Mouse (Mus musculus): ENCODE results near the gene Prkcg. TPM values are rescaled to one million over a fixed set of nuclear protein-coding genes. Genes with fewer than 3 reads are reported as not detected.
A peak's percentile ranks its signal among the peaks of the same experiment; 100 is the strongest.

The Prkcg gene
- total and polyA plus RNA-seq, 3 experiments, result 0.15 to 3.0 (median 0.17) TPM

GRCm38 (mm10) chr7:3339010-3339409 lies 50.0 kb downstream of the Prkcg start (continued):
- TF ChIP-seq GABPA (IDR thresholded peaks at IDR 0.05; ENCODE audit: insufficient replicate concordance, low read depth, low read length) (no peak), ZNF384 (IDR thresholded peaks at IDR 0.05; ENCODE audit: low read depth, low read length) (no peak), ZKSCAN1 (IDR thresholded peaks at IDR 0.05; ENCODE audit: borderline replicate concordance, low read depth, low read length) (no peak), MAFK (IDR thresholded peaks at IDR 0.05; ENCODE audit: insufficient replicate concordance, low read length) (no peak), NELFE (IDR thresholded peaks at IDR 0.05; ENCODE audit: low read depth, low read length) (no peak), PAX5 (IDR thresholded peaks at IDR 0.05; ENCODE audit: low read length) (no peak), MXI1 (IDR thresholded peaks at IDR 0.05; ENCODE audit: low read depth, low read length) (no peak; the same call in 1 of the 2 replicates), MYC (IDR thresholded peaks at IDR 0.05; ENCODE audit: low read depth, low read length) (no peak), MEF2A (IDR thresholded peaks at IDR 0.05; ENCODE audit: borderline replicate concordance, low read depth, low read length) (peak; percentile 90)

GRCm38 (mm10) chr7:3343861-3344260 lies 54.9 kb downstream of the Prkcg start:
- Histone ChIP-seq H3K79me2 (replicated peaks; ENCODE audit: control insufficient read depth, extremely low read depth, insufficient read depth, poor library complexity, severe bottlenecking) (no peaks in the 10 kb centered on the region), H3K4me1 (ENCODE audit: control insufficient read depth in 1 of 2, insufficient read depth in 2 of 2) (peaks cover 3 to 9% of the 10 kb centered on the region in 2 experiments; a peak in 2 of 4 replicates), H3K27me3 (replicated peaks) (no peaks in the 10 kb centered on the region), H3K9me3 (replicated peaks; ENCODE audit: low read length) (no peaks in the 10 kb centered on the region), H3K4me2 (ENCODE audit: insufficient read depth, low read depth, poor library complexity, severe bottlenecking) (no peak overlapping the region), H3K36me3 (replicated peaks in 1 of 2; ENCODE audit: control insufficient read depth in 1 of 2, insufficient read depth in 1 of 2, low read length in 1 of 2) (no peaks in the 10 kb centered on the region), H3K27ac (ENCODE audit: insufficient read depth, low read depth) (no peak overlapping the region), H3K9ac (ENCODE audit: insufficient read depth, low read depth) (no peak overlapping the region), H3K4me3 (replicated peaks in 1 of 3; ENCODE audit: low read depth in 2 of 3, low read length in 2 of 3, poor library complexity in 1 of 3) (no peak overlapping the region)
- no peak for DNase-seq (ENCODE audit: extremely low read depth)
- in situ Hi-C loops (cut with MboI; ENCODE audit: low pct_ligation_motif_present, low pct_unique_long_range_greater_than_20kb, low sequenced_read_pairs), result loop anchor here (10.0 kb wide), 1 partner anchor 101 kb away; no protein-coding TSS in a partner anchor
- no peak for TF ChIP-seq E2F4 (IDR thresholded peaks at IDR 0.05; ENCODE audit: insufficient replicate concordance, low read depth, low read length)
- no peak for TF ChIP-seq TBP (conservative IDR thresholded peaks at IDR 0.05; ENCODE audit: low read depth, low read length)
- no peak for TF ChIP-seq MXI1 (IDR thresholded peaks at IDR 0.05; ENCODE audit: low read depth, low read length)
- TF ChIP-seq MYC (IDR thresholded peaks at IDR 0.05; ENCODE audit: low read depth, low read length), result no peak
- TF ChIP-seq TCF12 (IDR thresholded peaks at IDR 0.05; ENCODE audit: low read depth, low read length), result no peak
- TF ChIP-seq CTCF (conservative IDR thresholded peaks at IDR 0.05 in 1 of 2, IDR thresholded peaks at IDR 0.05 in 1 of 2; ENCODE audit: low read depth in 2 of 2, low read length in 2 of 2), result no peak
- TF ChIP-seq MAX (IDR thresholded peaks at IDR 0.05; ENCODE audit: low read length), result no peak
- dilution Hi-C loops (cut with MboI; ENCODE audit: extremely low pct_ligation_motif_present, extremely low pct_unique_long_range_greater_than_20kb, low sequenced_read_pairs), result no loop called here

GRCm38 (mm10) chr7:3345301-3345700 lies 56.3 kb downstream of the Prkcg start:
- H3K27ac ChIP-seq (ENCODE audit: insufficient read depth, low read depth), result no peak overlapping the region
- no peaks in the 10 kb centered on the region for H3K79me2 ChIP-seq (replicated peaks; ENCODE audit: control insufficient read depth, extremely low read depth, insufficient read depth, poor library complexity, severe bottlenecking)
- no peaks in the 10 kb centered on the region for H3K9me3 ChIP-seq (replicated peaks; ENCODE audit: low read length)
- peaks cover 0 to 6% of the 10 kb centered on the region in 2 experiments; a peak in 1 of 4 replicates for H3K4me1 ChIP-seq (ENCODE audit: control insufficient read depth in 1 of 2, insufficient read depth in 2 of 2)
- in situ Hi-C loops (cut with MboI; ENCODE audit: low pct_ligation_motif_present, low pct_unique_long_range_greater_than_20kb, low sequenced_read_pairs) (loop anchor here (10.0 kb wide), 1 partner anchor 100 kb away; no protein-coding TSS in a partner anchor), dilution Hi-C loops (cut with MboI; ENCODE audit: extremely low pct_ligation_motif_present, extremely low pct_unique_long_range_greater_than_20kb, low sequenced_read_pairs) (no loop called here)
- H3K27me3 ChIP-seq (replicated peaks), result no peaks in the 10 kb centered on the region
- H3K4me2 ChIP-seq (ENCODE audit: insufficient read depth, low read depth, poor library complexity, severe bottlenecking), result no peak overlapping the region
- no peak for DNase-seq (ENCODE audit: extremely low read depth)
- H3K4me3 ChIP-seq (replicated peaks in 1 of 3; ENCODE audit: low read depth in 2 of 3, low read length in 2 of 3, poor library complexity in 1 of 3), result no peak overlapping the region
- no peaks in the 10 kb centered on the region for H3K36me3 ChIP-seq (replicated peaks in 1 of 2; ENCODE audit: control insufficient read depth in 1 of 2, insufficient read depth in 1 of 2, low read length in 1 of 2)
- no peak for TF ChIP-seq CTCF (conservative IDR thresholded peaks at IDR 0.05 in 1 of 2, IDR thresholded peaks at IDR 0.05 in 1 of 2; ENCODE audit: low read depth in 2 of 2, low read length in 2 of 2)
- no peak for TF ChIP-seq RAD21 (IDR thresholded peaks at IDR 0.05; ENCODE audit: low read depth, low read length)
- TF ChIP-seq BHLHE40 (IDR thresholded peaks at IDR 0.05; ENCODE audit: low read depth, low read length), result no peak
- TF ChIP-seq IRF4 (IDR thresholded peaks at IDR 0.05; ENCODE audit: low read depth, low read length), result no peak
- no peak for TF ChIP-seq ZC3H11A (IDR thresholded peaks at IDR 0.05; ENCODE audit: low read depth, low read length)
- TF ChIP-seq RCOR1 (conservative IDR thresholded peaks at IDR 0.05; ENCODE audit: low read depth, low read length), result no peak
- TF ChIP-seq NELFE (IDR thresholded peaks at IDR 0.05; ENCODE audit: low read depth, low read length), result no peak
- no peak for TF ChIP-seq POLR2A (IDR thresholded peaks at IDR 0.05; ENCODE audit: low read depth, low read length)
- no peak for TF ChIP-seq USF2 (conservative IDR thresholded peaks at IDR 0.05; ENCODE audit: low read depth, low read length)
- TF ChIP-seq SMC3 (IDR thresholded peaks at IDR 0.05; ENCODE audit: low read depth, low read length), result no peak
- no peak for TF ChIP-seq MXI1 (IDR thresholded peaks at IDR 0.05; ENCODE audit: low read depth, low read length)
- TF ChIP-seq SIN3A (IDR thresholded peaks at IDR 0.05; ENCODE audit: low read length), result no peak
- H3K9ac ChIP-seq (ENCODE audit: insufficient read depth, low read depth), result no peak overlapping the region
